Mouse (Mus musculus) forebrain, embryonic 14.5 days (tissue): ENCODE results near the gene Lipt2. TPM values are rescaled to one million over a fixed set of nuclear protein-coding genes. Genes with fewer than 3 reads are reported as not detected.

Experiments used
- ATAC-seq: fragments of 200-750 bp; cut with Nextera tagmentation; 2 replicates; pipeline ENCODE4 v1.8.0; 2017; ENCODE audit warnings: mild to moderate bottlenecking, moderate library complexity
- DNase-seq: peaks from one replicate; pipeline ENCODE4 v3.0.0-alpha.2; 2015; ENCODE audit warnings: low spot score
- H3K27ac ChIP-seq: fragments of 300-500 bp; sonication (generic); 2 replicates; pipeline ENCODE4 v1.5.1; 2014; ENCODE audit warnings: low read depth, mild to moderate bottlenecking, control low read depth, low read length, moderate library complexity
- H3K27me3 ChIP-seq: fragments of 300-500 bp; sonication (generic); replicated peaks from 2 replicates; pipeline ENCODE4 v1.6.1; 2014; ENCODE audit warnings: low read length, control low read depth, mixed read lengths; ENCODE audit not compliant: control insufficient read depth, insufficient read depth
- H3K36me3 ChIP-seq: fragments of 300-500 bp; sonication (generic); 2 replicates; pipeline ENCODE4 v1.6.1; 2014; ENCODE audit warnings: low read length, control low read depth; ENCODE audit not compliant: control insufficient read depth, insufficient read depth
- H3K4me1 ChIP-seq: fragments of 300-500 bp; sonication (generic); 2 replicates; pipeline ENCODE4 v1.6.1; 2014; ENCODE audit warnings: antibody characterized with exemption, low read length, control low read depth; ENCODE audit not compliant: control insufficient read depth, insufficient read depth
- H3K4me2 ChIP-seq: fragments of 300-500 bp; sonication (generic); 2 replicates; pipeline ENCODE4 v1.6.1; 2014; ENCODE audit warnings: mild to moderate bottlenecking, control low read depth, low read length
- H3K4me3 ChIP-seq: fragments of 300-500 bp; sonication (generic); 2 replicates; pipeline ENCODE4 v1.5.1; 2014; ENCODE audit warnings: low read depth, low read length, control low read depth
- H3K9ac ChIP-seq: fragments of 300-500 bp; sonication (generic); 2 replicates; pipeline ENCODE4 v1.6.1; 2014; ENCODE audit warnings: mild to moderate bottlenecking, low read length, control low read depth, moderate library complexity
- H3K9me3 ChIP-seq: fragments of 300-500 bp; sonication (generic); replicated peaks from 2 replicates; pipeline ENCODE4 v1.6.1; 2016; ENCODE audit warnings: low read length, control low read depth, mixed read lengths; ENCODE audit not compliant: control insufficient read depth
- WGBS: fragments of 180-500 bp; shearing (Covaris S2); extraction: QIAGEN DNeasy Blood & Tissue Kit; methylation state at CpG from one replicate; pipeline ENCODE4 v1.1.7; 2014; 5-methylcytosine and 5-hydroxymethylcytosine counted together
- polyA plus RNA-seq: library from polyadenylated mRNA; unstranded; fragments of >200 nt; fragmentation: Nextera tagmentation; extraction: Ambion mirVana; gene quantifications from 2 replicates; pipeline ENCODE4 v1.2.1, GENCODE M21; 2014

Gene Lipt2
- polyA plus RNA-seq, 1 experiment from 2014 or later = 24.0 TPM

- Histone ChIP-seq H3K4me3 (no peak overlapping the region), H3K9ac (no peak overlapping the region), H3K4me2 (no peak overlapping the region), H3K9me3 (no peaks in the 10 kb centered on the region), H3K27ac (no peak overlapping the region), H3K36me3 (no peaks in the 10 kb centered on the region), H3K4me1 (no peaks in the 10 kb centered on the region), H3K27me3 (no peaks in the 10 kb centered on the region)
- ATAC-seq (no peak), DNase-seq (peak; percentile 28)
- WGBS = 71% methylated on average over 3 of the region's 3 CpGs
Observed at GRCm38 (mm10) chr7:100203616-100204015, 44.5 kb downstream of the Lipt2 start.

DNA sequence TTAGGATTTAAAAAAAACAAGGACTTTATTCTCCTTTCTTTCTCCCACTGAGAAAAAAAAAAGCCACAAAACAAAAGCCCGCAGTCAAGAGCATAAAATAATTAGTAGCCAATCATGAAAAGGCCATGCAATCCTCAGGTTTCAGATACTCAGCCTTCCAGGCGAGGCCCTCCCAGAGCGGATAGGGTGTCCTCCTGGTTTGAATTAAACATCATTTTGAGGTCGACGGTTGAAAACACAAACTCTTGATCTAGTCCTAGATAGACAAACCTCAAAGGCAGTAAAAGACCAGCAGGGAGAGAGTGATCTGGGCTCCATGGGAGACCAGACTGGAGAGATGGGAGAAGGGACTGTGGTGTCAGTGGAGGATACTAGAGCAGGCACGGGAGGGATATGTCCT is 45.8 kb downstream of the Lipt2 start:
- no peak for ATAC-seq
- 76% methylated on average over 6 of the region's 6 CpGs for WGBS
- no peak overlapping the region for H3K4me3 ChIP-seq
- H3K4me2 ChIP-seq = no peak overlapping the region
- H3K27ac ChIP-seq = no peak overlapping the region
- H3K9ac ChIP-seq = no peak overlapping the region
- DNase-seq = no peak
- H3K27me3 ChIP-seq = no peaks in the 10 kb centered on the region
- no peaks in the 10 kb centered on the region for H3K4me1 ChIP-seq
- no peaks in the 10 kb centered on the region for H3K9me3 ChIP-seq
- H3K36me3 ChIP-seq = no peaks in the 10 kb centered on the region

DNA sequence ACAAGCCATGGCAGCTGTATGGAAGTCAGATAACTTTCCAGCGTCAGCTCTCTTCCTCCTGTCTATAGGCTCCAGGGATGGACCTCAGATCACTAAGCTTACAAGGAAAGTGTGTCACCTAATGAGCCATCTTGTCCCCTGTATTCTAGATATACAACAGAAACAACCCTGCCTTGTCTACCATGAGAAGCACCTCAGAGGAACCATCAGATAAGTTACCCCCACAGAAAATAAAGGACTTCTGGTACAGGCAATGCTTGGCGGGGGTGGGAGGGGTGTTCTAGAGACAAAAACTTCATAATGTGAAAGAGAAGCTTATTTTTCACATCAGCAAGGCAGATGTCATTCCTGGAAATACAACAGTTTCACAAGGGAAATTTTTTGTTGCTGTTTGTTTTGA is 47.1 kb downstream of the Lipt2 start:
- Histone ChIP-seq H3K9me3 (no peaks in the 10 kb centered on the region), H3K4me3 (no peak overlapping the region), H3K4me1 (no peaks in the 10 kb centered on the region), H3K4me2 (no peak overlapping the region), H3K27ac (no peak overlapping the region), H3K36me3 (no peaks in the 10 kb centered on the region), H3K9ac (no peak overlapping the region), H3K27me3 (no peaks in the 10 kb centered on the region)
- ATAC-seq (no peak), DNase-seq (no peak)
- WGBS = 93% methylated on average over 2 of the region's 2 CpGs

- H3K36me3 ChIP-seq = no peaks in the 10 kb centered on the region
- no peaks in the 10 kb centered on the region for H3K9me3 ChIP-seq
- DNase-seq = no peak
- ATAC-seq = no peak
- H3K27me3 ChIP-seq = no peaks in the 10 kb centered on the region
- H3K4me2 ChIP-seq = no peak overlapping the region
- H3K4me3 ChIP-seq = no peak overlapping the region
- H3K27ac ChIP-seq = no peak overlapping the region
- H3K9ac ChIP-seq = no peak overlapping the region
- H3K4me1 ChIP-seq = no peaks in the 10 kb centered on the region
Observed at GRCm38 (mm10) chr7:100207886-100208285, 48.8 kb downstream of the Lipt2 start.

Other genes with a start within 250 kb of the Lipt2 start
- gene Rnf169, start 178.8 kb upstream of the Lipt2 start, polyA plus RNA-seq = 3.6 and 4.9 TPM in 2 replicates
- not detected in 2 replicates for gene Chrdl2, start 153.1 kb upstream of the Lipt2 start, polyA plus RNA-seq
- gene Pold3, start 37.7 kb upstream of the Lipt2 start, polyA plus RNA-seq = 49.9 and 54.1 TPM in 2 replicates
- gene Kcne3, start 17.2 kb downstream of the Lipt2 start, polyA plus RNA-seq = 0.58 and 0.91 TPM in 2 replicates
- gene Pgm2l1, start 68.1 kb downstream of the Lipt2 start, polyA plus RNA-seq = 9.2 and 13.2 TPM in 2 replicates
- gene P4ha3, start 126.2 kb downstream of the Lipt2 start, polyA plus RNA-seq = 1.5 and 2.8 TPM in 2 replicates
- gene C2cd3, start 213.0 kb downstream of the Lipt2 start, polyA plus RNA-seq = 25.7 and 31.7 TPM in 2 replicates
- 120 and 138 TPM in 2 replicates for gene Ppme1, start 213.0 kb downstream of the Lipt2 start, polyA plus RNA-seq